Mouse (Mus musculus) splenic B cell, adult 2 months (primary cell): Measurements from ENCODE around the gene Ndc1.
A peak's percentile ranks its signal among the peaks of the same experiment; 100 is the strongest.

ENCODE experiments used
- DNase-seq: peaks from one replicate; pipeline ENCODE4 v3.0.0-alpha.2; 2011; ENCODE audit warnings: low read depth, low spot score
- H3K27me3 ChIP-seq: 2 replicates; pipeline ENCODE4 v1.6.1; 2012; ENCODE audit warnings: mild to moderate bottlenecking, low read length, moderate library complexity, mixed read lengths; ENCODE audit not compliant: control insufficient read depth, poor library complexity, insufficient read depth, severe bottlenecking
- H3K36me3 ChIP-seq: 2 replicates; pipeline ENCODE4 v1.6.1; 2012; ENCODE audit warnings: mild to moderate bottlenecking, low read length, moderate library complexity, mixed read lengths; ENCODE audit not compliant: control insufficient read depth, poor library complexity, insufficient read depth, severe bottlenecking

Ndc1 gene

DNA sequence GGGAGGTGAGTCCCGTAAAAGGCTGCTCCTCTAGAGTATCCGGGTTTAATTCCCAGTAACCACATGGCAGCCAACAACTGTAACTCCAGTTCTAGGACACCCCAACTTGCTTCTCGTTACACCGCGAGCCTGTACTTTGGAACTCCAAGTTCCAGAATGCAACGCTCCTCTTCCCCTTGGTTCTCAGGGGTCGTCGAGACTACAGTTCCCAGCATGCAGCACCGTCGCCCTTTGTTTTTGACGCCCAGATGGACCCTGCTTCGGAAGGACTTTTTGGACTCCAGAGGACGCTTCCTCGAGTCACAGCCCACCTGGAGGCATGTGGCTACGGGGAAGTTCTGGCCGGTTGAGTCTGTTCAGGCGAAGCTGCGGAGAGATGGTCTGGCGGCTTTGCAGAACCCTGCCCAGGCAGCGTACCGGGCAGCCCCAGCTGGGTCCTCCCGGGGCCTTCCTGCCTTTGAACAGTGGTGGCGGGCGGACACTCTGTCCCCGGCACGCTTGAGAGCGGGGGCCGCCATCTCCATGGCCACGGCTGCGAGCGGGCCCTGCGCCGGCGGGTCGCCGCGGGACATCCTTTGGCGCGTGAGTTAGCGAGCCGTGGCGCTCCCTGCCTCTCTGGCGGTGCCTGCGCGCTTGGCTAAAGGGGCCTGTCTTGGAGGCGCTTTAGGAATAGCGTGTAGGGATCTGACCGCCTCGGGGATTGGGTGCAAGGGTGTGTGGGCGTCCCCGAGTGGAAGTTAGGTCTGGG lies at the start of gene Ndc1:
Gene Ndc1, plus strand, starts transcription at position 218 of the 748 bp plus-strand sequence.
- peak; percentile 89 for DNase-seq
- peaks cover 1% of the 10 kb centered on the region; the same call in 1 of the 2 replicates for H3K36me3 ChIP-seq
- no peaks in the 10 kb centered on the region for H3K27me3 ChIP-seq

DNA sequence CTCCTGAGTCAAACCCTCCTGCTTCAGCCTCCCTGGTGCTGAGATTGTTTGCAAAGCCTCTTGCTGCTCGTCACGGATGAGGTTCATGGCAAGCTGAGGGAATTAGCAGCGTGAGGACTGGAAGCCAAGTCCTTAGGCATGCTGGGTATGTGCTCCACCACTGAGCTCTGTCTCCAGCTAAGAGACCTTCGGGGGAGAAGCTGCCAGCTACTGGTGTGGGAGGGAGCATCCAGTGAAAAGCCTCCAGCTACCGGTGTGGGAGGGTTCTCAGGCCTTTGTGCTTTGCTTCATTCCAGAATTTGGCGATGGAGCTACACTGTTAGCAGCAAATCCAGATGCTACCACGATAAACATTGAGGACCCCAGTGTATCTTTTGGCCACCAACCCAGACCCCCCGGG lies 48.9 kb upstream of the Ndc1 start:
- DNase-seq = no peak
- Histone ChIP-seq H3K27me3 (no peaks in the 10 kb centered on the region), H3K36me3 (peaks cover 9% of the 10 kb centered on the region)

DNA sequence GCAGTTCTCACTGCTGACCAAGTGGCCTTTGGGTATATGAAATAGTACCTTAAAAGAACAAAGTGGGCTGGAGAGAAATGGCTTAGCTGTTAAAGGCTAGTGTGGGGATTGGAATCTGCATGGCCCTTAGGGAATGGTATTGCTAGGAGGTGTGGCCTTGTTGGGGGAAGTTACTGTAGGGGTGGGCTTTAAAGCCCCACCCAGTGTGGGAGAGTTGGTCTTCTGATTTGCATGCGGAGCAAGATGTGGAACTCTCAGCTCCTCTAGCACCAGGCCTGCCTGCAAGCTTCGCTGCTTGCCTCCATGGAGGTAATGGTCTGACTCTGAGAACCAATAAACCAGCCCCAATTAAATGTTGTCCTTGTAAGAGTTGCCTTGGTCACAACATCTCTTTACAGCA lies 46.5 kb upstream of the Ndc1 start:
- Histone ChIP-seq H3K36me3 (peaks cover 13% of the 10 kb centered on the region), H3K27me3 (no peaks in the 10 kb centered on the region)
- DNase-seq = peak; percentile 67

DNA sequence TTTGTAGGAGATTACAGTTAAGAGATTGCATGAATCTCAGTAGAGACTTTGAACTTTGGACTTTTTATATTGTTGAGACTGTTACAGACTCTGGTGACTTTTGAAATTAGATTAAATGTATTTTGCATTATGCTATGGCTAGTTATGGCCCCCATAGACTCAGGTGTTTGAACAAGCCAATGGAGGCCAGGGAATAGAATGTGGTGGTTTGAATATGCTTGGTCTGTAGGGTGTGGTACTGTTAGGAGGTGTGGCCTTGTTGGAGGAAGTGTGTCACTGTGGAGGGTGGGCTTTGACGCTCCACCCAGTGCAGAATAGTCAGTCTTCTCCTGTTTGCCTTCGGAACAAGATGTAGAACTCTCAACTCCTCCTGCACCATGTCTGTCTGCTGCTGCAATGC lies 44.5 kb upstream of the Ndc1 start:
- Histone ChIP-seq H3K36me3 (peaks cover 16% of the 10 kb centered on the region), H3K27me3 (no peaks in the 10 kb centered on the region)
- DNase-seq = no peak

DNA sequence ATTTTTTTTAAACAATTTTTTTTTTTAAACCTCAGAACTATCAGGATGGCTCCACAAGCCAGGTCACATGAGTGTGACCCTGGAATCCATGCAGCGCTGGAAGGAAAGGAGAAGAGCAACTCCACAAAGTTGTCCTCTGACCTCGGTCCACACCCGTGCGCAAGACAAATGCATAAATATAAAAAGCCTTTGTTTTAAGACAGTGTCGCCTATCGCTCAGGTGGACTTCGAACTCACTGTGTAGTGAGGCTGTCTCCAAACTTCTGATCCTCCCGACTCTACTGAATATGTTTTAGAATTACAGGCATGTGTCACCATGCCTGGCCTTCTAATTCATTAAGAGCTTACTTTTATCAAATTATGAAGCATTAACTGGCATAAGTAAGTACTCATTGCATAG lies 39.1 kb upstream of the Ndc1 start:
- DNase-seq = no peak
- Histone ChIP-seq H3K36me3 (peaks cover 13% of the 10 kb centered on the region), H3K27me3 (no peaks in the 10 kb centered on the region)

DNA sequence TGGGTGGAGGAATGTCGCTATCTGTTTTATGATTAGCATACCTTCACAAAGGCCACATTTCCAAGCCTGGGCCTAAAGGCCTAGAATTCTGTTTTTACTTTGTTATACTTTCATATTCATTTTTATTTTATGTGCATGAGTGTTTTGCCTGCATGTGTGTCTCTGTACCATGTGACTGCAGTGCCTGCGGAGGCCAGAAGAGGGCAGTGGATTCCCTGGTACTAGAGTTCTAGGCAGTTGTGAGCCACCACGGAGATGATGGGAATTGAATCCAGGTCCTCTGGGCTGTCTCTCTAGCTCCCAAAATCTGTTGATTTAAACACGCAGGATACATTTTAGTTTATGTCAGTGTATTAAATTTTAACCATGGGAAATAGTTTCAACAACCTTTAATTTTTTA lies 34.1 kb upstream of the Ndc1 start:
- H3K36me3 ChIP-seq = peaks cover 10% of the 10 kb centered on the region; the same call in 1 of the 2 replicates
- H3K27me3 ChIP-seq = no peaks in the 10 kb centered on the region
- peak; percentile 32 for DNase-seq

DNA sequence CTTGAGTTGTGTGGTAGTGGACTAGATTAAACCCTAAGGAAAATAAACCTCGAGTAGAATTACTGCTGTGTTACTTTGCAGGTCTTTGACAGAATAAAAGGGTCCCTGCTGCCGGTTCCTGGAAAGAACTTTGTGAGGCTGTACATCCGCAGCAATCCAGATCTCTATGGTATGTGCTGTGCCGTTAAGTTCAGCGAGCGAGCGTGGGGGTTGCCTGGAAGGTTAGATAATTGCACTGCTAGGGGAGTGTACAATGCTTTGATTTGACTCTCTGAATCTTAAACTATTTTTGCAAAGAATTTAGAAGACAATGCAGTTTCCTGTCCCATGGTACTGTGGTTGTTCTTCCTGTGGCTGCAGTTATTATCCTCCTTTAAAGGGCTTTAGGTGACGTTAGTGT lies 31.2 kb upstream of the Ndc1 start:
- peaks cover 6% of the 10 kb centered on the region for H3K36me3 ChIP-seq
- H3K27me3 ChIP-seq = no peaks in the 10 kb centered on the region
- DNase-seq = no peak

DNA sequence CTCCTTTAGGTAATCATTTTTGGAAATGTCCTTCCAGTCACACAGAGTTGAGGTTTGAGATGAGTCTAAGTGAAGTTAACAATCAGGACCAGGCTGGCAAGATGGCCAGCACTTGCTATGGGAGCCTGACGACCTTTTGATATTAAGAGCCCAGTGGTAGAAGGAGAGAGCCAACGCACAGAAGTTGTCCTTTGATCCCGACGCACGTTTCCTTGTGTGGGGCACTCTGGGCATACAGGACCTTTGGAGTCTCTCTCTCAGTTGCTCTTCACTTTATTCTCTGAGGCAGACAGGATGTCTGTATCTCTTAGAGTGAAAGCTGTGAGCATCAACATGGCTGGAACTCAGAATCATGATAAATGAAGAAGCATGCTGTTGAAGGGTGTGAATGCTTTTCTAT lies 30.1 kb upstream of the Ndc1 start:
- no peak for DNase-seq
- Histone ChIP-seq H3K27me3 (no peaks in the 10 kb centered on the region), H3K36me3 (peaks cover 6% of the 10 kb centered on the region)

DNA sequence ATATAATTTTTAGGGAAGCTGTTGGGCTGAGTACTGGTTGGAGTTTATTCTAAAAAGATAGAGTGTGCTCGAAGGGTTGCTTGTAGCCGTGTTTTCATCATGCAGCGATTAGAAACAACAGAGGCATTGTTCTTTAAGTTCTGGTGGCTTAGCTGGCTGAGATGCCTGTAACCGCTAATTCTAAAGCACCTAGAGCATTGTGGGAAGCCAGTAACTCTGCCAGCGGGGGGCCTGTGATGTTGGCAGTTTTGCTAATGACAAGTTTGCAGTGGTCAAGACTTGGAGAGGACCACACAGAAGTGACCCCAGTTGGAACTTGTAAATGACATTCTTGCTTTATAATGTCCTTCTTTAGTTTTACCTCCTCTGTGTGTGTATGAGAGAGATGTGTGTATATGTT lies 26.2 kb upstream of the Ndc1 start:
- no peak for DNase-seq
- no peaks in the 10 kb centered on the region for H3K27me3 ChIP-seq

DNA sequence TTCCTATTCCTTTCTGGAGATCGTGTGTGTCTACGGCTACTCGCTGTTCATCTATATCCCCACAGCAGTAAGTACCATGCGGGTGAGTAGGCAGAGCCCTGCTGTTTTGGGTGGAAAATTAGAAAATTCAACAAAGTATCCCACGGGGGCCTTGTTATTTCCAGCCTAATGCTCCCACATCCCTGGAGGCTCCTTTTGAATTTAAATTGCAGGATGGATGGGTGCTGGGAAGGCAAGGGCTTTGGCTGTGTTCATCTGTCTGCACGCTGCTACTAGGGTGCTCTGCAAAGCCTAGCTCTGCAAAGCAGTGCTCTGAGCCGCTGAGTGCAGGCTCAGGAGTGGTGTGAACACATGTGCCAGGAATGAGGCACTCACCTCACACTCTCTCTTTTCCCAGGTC lies 23.0 kb upstream of the Ndc1 start:
- DNase-seq = no peak
- H3K36me3 ChIP-seq = peaks cover 3% of the 10 kb centered on the region; the same call in 1 of the 2 replicates
- H3K27me3 ChIP-seq = no peaks in the 10 kb centered on the region

More for the DNA sequence above, 26.2 kb upstream of the Ndc1 start:
- peaks cover 1% of the 10 kb centered on the region for H3K36me3 ChIP-seq

DNA sequence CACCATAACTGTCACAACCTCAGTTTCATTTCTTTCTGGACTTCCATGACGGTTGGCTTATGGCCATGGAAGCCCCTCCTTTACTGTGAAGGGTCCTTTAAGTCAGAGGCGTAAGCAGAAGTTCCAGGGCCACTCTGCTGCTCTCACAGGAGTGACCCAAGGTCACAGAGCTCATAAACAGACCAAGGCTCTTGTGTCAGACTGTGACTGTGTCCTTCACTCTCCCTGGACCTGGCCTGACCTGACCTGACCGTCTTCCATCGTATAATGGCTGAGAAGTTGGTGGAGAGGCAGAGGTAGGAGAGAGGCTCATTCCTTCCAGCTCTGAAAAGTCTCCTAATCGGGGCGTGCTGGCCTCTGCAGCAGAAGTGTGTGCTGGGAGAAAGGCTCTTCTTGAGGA lies 20.4 kb upstream of the Ndc1 start:
- no peak for DNase-seq
- no peaks in the 10 kb centered on the region for H3K27me3 ChIP-seq
- H3K36me3 ChIP-seq = 0 out of 2 replicates have a peak, but pooled peaks cover 3% of the 10 kb centered on the region

DNA sequence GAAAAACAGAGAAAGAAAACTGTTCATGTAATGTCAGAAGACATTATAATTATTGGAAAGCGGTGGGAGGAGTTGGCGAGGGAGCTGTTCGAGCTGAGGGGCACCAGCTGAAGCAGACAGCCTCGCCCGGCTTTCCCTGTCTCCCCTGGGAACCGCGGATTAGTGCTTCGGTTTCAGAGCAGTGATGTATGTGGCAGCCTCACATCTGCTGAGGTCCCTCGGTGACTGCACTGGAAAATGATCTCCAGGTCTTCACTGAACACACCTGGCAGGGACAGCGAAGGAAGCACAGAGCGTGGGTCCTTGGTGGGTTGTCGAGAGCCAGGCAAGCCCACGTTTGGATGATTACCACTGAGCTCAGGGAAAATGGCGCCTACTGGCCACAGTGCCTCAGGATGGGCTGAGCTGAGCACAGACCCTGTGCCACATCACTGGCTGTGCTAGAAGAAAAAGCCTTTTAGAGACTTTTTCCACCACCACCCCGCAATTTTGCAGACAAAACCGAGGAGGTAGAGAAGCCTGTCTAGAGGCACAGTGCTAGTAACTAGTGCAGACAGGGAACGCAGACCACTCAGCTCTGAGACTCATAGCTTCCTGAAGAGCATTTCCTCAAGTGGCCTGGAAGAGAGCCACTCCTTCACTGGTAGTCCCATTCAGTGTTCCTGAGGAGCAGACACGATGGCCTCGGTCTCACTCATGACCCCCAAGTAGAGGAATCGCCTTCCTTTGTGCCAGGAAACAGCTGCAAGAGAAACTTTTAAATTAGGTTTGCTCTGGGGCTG lies 18.9 kb upstream of the Ndc1 start:
- Histone ChIP-seq H3K27me3 (no peaks in the 10 kb centered on the region), H3K36me3 (peaks cover 2% of the 10 kb centered on the region; the same call in 1 of the 2 replicates)
- no peak for DNase-seq

DNA sequence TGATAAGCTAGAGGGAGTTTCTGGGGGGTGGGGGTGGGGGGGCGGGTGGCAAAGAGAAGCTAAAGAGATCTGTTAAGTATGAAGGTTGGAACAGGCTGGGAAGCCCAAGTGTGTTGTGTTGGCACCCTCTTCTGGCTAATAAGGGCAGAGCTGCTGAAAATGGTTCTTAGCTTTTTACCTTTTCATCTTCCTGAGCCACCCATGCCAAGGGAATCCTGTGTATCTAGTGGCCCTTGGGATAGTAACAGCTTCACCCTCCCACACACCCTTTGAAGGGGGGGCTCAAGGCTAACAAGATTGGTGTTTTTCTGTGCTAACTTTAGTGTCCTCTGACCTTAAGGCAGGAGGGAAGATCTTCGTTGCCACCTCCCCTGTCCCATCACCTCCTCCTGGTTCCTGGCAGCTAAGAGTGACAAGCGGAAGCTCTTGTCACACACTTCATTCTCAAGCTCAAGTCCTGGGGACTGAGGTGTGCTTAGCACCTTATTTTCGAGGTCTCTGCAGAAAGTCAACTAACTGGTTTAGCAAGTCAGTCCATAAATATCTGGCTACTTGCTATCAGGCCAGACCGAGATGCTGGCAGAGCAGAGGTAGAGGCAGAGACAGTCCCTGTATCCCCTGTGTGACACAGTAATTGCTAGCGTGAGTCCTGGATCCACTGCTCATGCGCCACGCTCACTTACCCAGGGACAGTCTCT lies 18.1 kb upstream of the Ndc1 start:
- Histone ChIP-seq H3K36me3 (peaks cover 2% of the 10 kb centered on the region; the same call in 1 of the 2 replicates), H3K27me3 (no peaks in the 10 kb centered on the region)
- DNase-seq = peak; percentile 71

DNA sequence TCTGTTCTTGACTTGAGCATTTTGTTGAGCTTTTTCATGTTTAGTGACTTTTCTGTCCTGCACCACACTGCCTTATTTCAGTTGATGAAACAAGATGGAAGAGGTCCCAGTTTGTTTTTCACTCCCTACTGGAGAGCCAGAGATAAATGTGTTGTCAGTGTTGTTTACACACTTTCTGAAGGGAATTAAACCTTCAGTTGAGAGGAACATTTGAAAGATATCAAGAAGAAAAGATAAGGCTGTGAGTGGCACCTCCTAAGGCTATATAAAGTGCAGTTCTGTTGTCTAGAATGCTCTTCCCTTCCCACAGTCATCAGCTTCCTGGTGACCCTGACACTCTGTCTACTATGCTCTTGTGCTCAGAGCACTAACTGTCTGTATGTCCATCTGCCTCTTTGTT lies 16.2 kb upstream of the Ndc1 start:
- Histone ChIP-seq H3K27me3 (no peaks in the 10 kb centered on the region), H3K36me3 (peaks cover 2% of the 10 kb centered on the region; the same call in 1 of the 2 replicates)
- DNase-seq = no peak

DNA sequence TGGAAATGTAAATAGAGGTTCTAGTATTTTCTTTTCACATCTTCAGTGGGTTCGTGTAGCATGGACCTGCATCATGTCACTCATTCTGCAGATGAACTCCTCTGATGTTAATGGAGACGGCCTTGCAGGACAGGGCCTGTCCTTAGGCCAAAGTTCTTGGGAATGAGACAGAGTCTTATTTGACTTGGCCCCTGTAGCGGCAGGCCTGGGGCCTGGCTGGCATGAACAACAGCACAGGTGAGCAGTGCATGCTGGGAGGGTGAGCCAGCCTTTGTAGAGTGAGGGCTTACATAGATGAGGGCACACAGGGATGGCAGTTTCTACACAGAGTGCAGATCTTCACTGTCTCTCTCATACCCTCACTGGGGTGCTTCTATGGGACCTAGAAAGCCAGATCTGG lies 14.0 kb upstream of the Ndc1 start:
- Histone ChIP-seq H3K27me3 (no peaks in the 10 kb centered on the region), H3K36me3 (no peaks in the 10 kb centered on the region; the same call in none of the 2 replicates)
- DNase-seq = no peak
